Mouse (Mus musculus) right cerebral cortex, postnatal 14 days (tissue): ENCODE measurements at regions not wholly inside any gene's neighbourhood (a gene's known extent, or its start where the extent isn't known, plus 50 kb on each side); places are given as distances from the start of the nearest gene placed in this dataset.

Experiments
- DNase-seq: peaks from one replicate; pipeline ENCODE4 v3.0.0; 2022

DNA sequence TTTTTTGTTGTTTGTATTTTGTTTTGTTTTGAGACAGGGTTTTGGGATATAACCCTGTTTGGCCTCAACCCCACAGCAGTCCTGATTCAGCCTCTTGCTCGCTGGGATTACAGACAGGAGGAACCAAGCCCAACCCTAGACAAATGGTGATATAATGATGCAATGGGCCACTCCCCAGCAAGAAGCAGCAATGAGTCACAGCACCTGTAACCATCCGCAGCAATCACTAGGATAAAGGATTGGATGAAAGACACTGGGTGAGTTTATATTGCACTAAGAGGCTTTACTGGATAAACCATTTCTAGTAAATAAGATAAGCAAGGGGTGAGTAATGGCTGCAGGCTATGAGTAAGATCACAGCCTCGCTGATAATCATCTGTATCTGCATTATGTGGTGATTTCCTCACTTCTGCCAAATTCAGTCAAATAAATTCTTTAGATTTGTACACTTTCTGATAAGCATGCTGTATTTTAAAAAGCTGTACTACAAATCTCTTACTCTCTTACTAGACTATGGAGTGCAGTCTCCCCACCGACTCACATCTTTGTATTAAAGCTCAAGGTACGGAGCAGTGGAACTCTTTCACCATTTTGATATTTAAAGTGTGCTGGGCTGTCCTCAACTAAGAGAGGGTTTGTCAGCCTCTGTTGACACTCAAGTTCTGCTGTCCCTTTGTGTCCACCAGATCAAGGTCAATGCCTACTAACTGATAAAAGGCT is 57.6 kb upstream of the Tle4 start:
- no peak for DNase-seq
